Mouse (Mus musculus): ENCODE measurements around the gene Ttk.

DNA sequence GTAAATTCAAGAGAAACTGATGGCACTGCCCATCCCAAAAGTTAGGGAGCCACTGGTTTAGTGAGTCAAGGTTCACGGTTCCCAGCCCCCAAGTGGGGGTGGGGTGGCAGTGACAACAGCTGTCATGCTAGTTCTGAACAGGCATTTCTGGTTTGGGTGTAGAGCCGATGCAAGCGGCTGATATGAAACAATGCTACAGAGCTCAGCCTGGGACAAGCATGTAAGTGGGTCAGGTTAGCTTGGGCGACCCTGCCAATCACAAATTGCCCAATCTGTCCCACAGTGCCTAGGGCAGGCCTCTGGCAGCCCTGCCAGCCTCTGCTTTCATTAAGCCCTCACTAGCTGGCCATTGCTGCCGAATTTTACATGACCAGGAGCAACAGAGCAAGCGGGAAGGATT is 47.7 kb downstream of the Ttk start:
- no peak for TF ChIP-seq TAL1 (IDR thresholded peaks at IDR 0.05; ENCODE audit: low read length)
- TF ChIP-seq GATA1 (IDR thresholded peaks at IDR 0.05; ENCODE audit: low read length), result no peak

Data from erythroblast, embryonic 14.5 days (primary cell).